13 mouse cellular contexts compared by ENCODE assay signal in the genomic region with DNA sequence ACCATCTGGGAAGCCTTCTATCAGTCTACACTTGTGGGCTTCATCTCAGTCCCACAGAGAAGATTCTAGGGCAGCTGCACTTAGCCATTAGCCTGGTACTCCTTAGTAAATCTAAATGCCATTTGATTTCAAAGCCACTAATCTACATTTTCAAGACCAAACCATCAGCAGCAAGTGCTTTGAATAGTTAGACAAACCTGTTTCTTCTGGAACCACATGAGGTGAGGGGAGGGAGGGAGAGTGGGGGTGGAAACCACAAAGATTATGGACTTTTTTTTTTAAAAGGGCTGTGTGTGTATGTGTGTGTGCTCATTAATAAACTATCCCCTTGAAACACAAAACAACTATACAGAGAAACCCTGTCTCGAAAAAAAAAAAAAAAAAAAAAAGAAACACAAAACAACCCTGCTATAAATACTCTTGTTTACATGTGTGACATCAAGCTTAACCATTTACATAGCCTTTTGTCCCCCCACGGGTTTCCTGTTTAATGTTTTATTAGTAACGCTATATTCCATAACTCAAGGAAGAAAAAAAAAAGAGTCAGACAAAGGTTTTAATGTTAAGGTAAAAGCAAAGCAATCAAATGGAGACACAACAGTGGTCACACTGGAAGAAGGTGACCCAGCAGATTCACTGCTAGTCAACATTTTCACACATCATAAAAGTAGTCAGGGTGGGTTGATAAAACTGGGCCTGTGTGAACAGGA. TPM values are rescaled to one million over a fixed set of nuclear protein-coding genes. Genes with fewer than 3 reads are reported as not detected.
DNase-seq lines count a peak whose midpoint lies in the region; ATAC-seq lines count a peak whose summit lies in the region.
"Had no signal": no experiment of that assay in that cellular context is flagged by ENCODE, and none has a peak within 500 bp of the region (broad histone marks: within the 10 kb centered on the region; RNA-seq: fewer than 3 reads in every experiment).

No protein-coding gene starts in this region.

- H3K36me3 ChIP-seq in intestine, embryonic 16.5 days (ENCODE audit: control insufficient read depth, insufficient read depth, low read length), result peaks cover 8% of the 10 kb centered on the region
- peaks cover 4% of the 10 kb centered on the region; the same call in 1 of the 2 replicates for H3K36me3 ChIP-seq in intestine, embryonic 15.5 days
- peaks cover 15% of the 10 kb centered on the region for H3K36me3 ChIP-seq in limb, embryonic 15.5 days
- H3K36me3 ChIP-seq in forebrain, embryonic 16.5 days (ENCODE audit: control insufficient read depth, insufficient read depth), result no peaks in the 10 kb centered on the region

- no peaks in the 10 kb centered on the region for H3K27me3 ChIP-seq in intestine, embryonic 16.5 days (replicated peaks; ENCODE audit: control insufficient read depth, insufficient read depth, low read length)
- no peaks in the 10 kb centered on the region for H3K27me3 ChIP-seq in intestine, embryonic 15.5 days (replicated peaks)
- H3K27me3 ChIP-seq in limb, embryonic 15.5 days, result no peaks in the 10 kb centered on the region
- no peaks in the 10 kb centered on the region for H3K27me3 ChIP-seq in forebrain, embryonic 16.5 days (replicated peaks; ENCODE audit: control insufficient read depth, insufficient read depth, low read length)
- H3K27me3 ChIP-seq: megakaryocyte, embryonic 14.5 days; neural tube, embryonic 15.5 days had no signal

- H3K4me2 ChIP-seq in intestine, embryonic 16.5 days (ENCODE audit: low read depth, low read length), result no peak overlapping the region
- H3K4me2 ChIP-seq in intestine, embryonic 15.5 days (replicated peaks), result no peak overlapping the region
- H3K4me2 ChIP-seq in limb, embryonic 15.5 days, result no peak overlapping the region
- H3K4me2 ChIP-seq in forebrain, embryonic 16.5 days (ENCODE audit: low read length), result no peak overlapping the region
- H3K4me2 ChIP-seq: neural tube, embryonic 15.5 days had no signal

- peak overlapping the region; percentile 50; the same call in 1 of the 2 replicates for H3K27ac ChIP-seq in intestine, embryonic 16.5 days (ENCODE audit: low read length)
- no peak overlapping the region for H3K27ac ChIP-seq in intestine, embryonic 15.5 days
- H3K27ac ChIP-seq in limb, embryonic 15.5 days, result 0 out of 2 replicates have a peak overlapping the region, but pooled peaks have one; percentile 11
- H3K27ac ChIP-seq in forebrain, embryonic 16.5 days (ENCODE audit: low read length), result no peak overlapping the region
- H3K27ac ChIP-seq: neural tube, embryonic 15.5 days had no signal

- no peak overlapping the region for H3K4me3 ChIP-seq in intestine, embryonic 16.5 days (ENCODE audit: low read length)
- H3K4me3 ChIP-seq in intestine, embryonic 15.5 days (replicated peaks), result no peak overlapping the region
- H3K4me3 ChIP-seq in limb, embryonic 15.5 days, result no peak overlapping the region
- H3K4me3 ChIP-seq in forebrain, embryonic 16.5 days (replicated peaks; ENCODE audit: low read length), result no peak overlapping the region
- H3K4me3 ChIP-seq: neural tube, embryonic 15.5 days had no signal

- H3K9ac ChIP-seq in intestine, embryonic 16.5 days (ENCODE audit: low read depth, low read length), result no peak overlapping the region
- no peak overlapping the region for H3K9ac ChIP-seq in intestine, embryonic 15.5 days
- H3K9ac ChIP-seq in limb, embryonic 15.5 days, result no peak overlapping the region
- H3K9ac ChIP-seq in forebrain, embryonic 16.5 days (replicated peaks; ENCODE audit: low read depth, low read length), result no peak overlapping the region
- H3K9ac ChIP-seq: neural tube, embryonic 15.5 days had no signal

- DNase-seq in spleen, postnatal 36 days (ENCODE audit: low spot score in 2 of 2), result peak; percentile 30 to 44
- DNase-seq in spleen, postnatal 4 days (ENCODE audit: low spot score in 2 of 2), result no peak
- no peak for DNase-seq in frontal cortex, postnatal 14 days (ENCODE audit: low spot score in 2 of 2)
- DNase-seq: cerebellum, adult 11-12 months; heart, postnatal 10 days; kidney, adult 8-10 months had no signal

- H3K4me1 ChIP-seq in intestine, embryonic 16.5 days (ENCODE audit: control insufficient read depth, insufficient read depth, low read length), result peaks cover 18% of the 10 kb centered on the region
- H3K4me1 ChIP-seq in intestine, embryonic 15.5 days (replicated peaks), result peaks cover 5% of the 10 kb centered on the region; the same call in 1 of the 2 replicates
- peaks cover 10% of the 10 kb centered on the region for H3K4me1 ChIP-seq in limb, embryonic 15.5 days
- H3K4me1 ChIP-seq in forebrain, embryonic 16.5 days (replicated peaks; ENCODE audit: control insufficient read depth, insufficient read depth, low read length), result peaks cover 5% of the 10 kb centered on the region

- WGBS in intestine, embryonic 16.5 days, result 34% methylated on average over 3 of the region's 3 CpGs
- WGBS in intestine, embryonic 15.5 days, result 53% methylated on average over 3 of the region's 3 CpGs
- 42% methylated on average over 3 of the region's 3 CpGs for WGBS in limb, embryonic 15.5 days
- 66% methylated on average over 3 of the region's 3 CpGs for WGBS in forebrain, embryonic 16.5 days

- no peak for ATAC-seq in intestine, embryonic 16.5 days
- no peak for ATAC-seq in intestine, embryonic 15.5 days
- no peak for ATAC-seq in limb, embryonic 15.5 days (ENCODE audit: insufficient number of reproducible peaks, low FRiP score, low TSS enrichment, low read depth)
- no peak for ATAC-seq in granulocyte monocyte progenitor cell, adult 5-6 weeks (replicated peaks; ENCODE audit: poor library complexity, severe bottlenecking)
- ATAC-seq in forebrain, embryonic 16.5 days, result no peak

- H3K9me3 ChIP-seq in intestine, embryonic 16.5 days (ENCODE audit: control insufficient read depth, low read length), result no peaks in the 10 kb centered on the region
- no peaks in the 10 kb centered on the region for H3K9me3 ChIP-seq in intestine, embryonic 15.5 days
- H3K9me3 ChIP-seq in limb, embryonic 15.5 days, result no peaks in the 10 kb centered on the region
- H3K9me3 ChIP-seq in forebrain, embryonic 16.5 days (ENCODE audit: control insufficient read depth, low read length), result no peaks in the 10 kb centered on the region
- H3K9me3 ChIP-seq: megakaryocyte, embryonic 14.5 days; neural tube, embryonic 15.5 days had no signal

RNA-seq across cellular contexts. Expression of gene Arid5b, which starts 38.3 kb away (rescaled TPM):
- polyA plus RNA-seq in intestine, embryonic 16.5 days (2015; fragmentation: Nextera tagmentation; extraction: Ambion mirVana), result 22.6 and 27.0 TPM in 2 replicates
- polyA plus RNA-seq in intestine, embryonic 15.5 days (2015; fragmentation: Nextera tagmentation; extraction: Ambion mirVana), result 27.2 and 29.0 TPM in 2 replicates
- 40.1 and 41.2 TPM in 2 replicates for polyA plus RNA-seq in limb, embryonic 15.5 days (2015; fragmentation: Nextera tagmentation; extraction: Ambion mirVana)
- total RNA-seq in granulocyte monocyte progenitor cell, adult 5-6 weeks (2014; fragmentation: Nextera tagmentation), result 28.4 and 33.7 TPM in 2 replicates
- total RNA-seq in granulocyte monocyte progenitor cell, adult 5-6 weeks (2017), result 14.1 and 14.8 TPM in 2 replicates
- polyA plus RNA-seq in forebrain, embryonic 16.5 days (2015; fragmentation: Nextera tagmentation; extraction: Ambion mirVana), result 14.4 and 14.7 TPM in 2 replicates

Comparison
In these comparisons a context has a peak if more than half of its experiments do, and no peak if none do; other contexts are left out.
1. H3K27ac ChIP-seq: peak in intestine, embryonic 16.5 days (single experiment) and limb, embryonic 15.5 days (single experiment); none in intestine, embryonic 15.5 days (single experiment) and forebrain, embryonic 16.5 days (single experiment).
2. DNase-seq: peak in spleen, postnatal 36 days (2 of 2); none in spleen, postnatal 4 days (0 of 2) and frontal cortex, postnatal 14 days (0 of 2).